Mouse (Mus musculus) bone marrow macrophage, adult 2 months (primary cell): ENCODE results near the gene Slc6a16.

ENCODE experiments used
- CTCF ChIP-seq: IDR thresholded peaks from 2 replicates; pipeline ENCODE4 v1.5.1; 2012; ENCODE audit warnings: low read depth, mild to moderate bottlenecking, low read length, moderate library complexity
- POLR2A ChIP-seq: IDR thresholded peaks from 2 replicates; pipeline ENCODE4 v1.6.1; 2012; ENCODE audit warnings: mild to moderate bottlenecking, low read depth, low read length, borderline replicate concordance

GRCm38 (mm10) chr7:45215673-45216441 lies 25.0 kb upstream of the Slc6a16 start, which contains the start of gene Tead2:
- TF ChIP-seq CTCF (no peak), POLR2A (no peak)
